Mouse (Mus musculus) spleen, adult 2 months (tissue): ENCODE data around the gene 4930518I15Rik. TPM values are rescaled to one million over a fixed set of nuclear protein-coding genes. Genes with fewer than 3 reads are reported as not detected.
"Not testable (repeated sequence)": the region's sequence is repeated elsewhere in the genome, so short reads cannot be mapped to it uniquely, and the experiment has no call there.

Experiments used
- DNase-seq, 2 experiments: peaks; one replicate each; pipeline versions ENCODE4 v3.0.0 to v3.0.0-alpha.2; 2012 to 2021; ENCODE audit warnings: low spot score in 2 of 2, low read depth in 1 of 2
- H3K27ac ChIP-seq: fragments of 200-500 bp; 2 replicates; pipeline ENCODE4 v1.5.1; 2012; ENCODE audit warnings: low read length, inconsistent platforms; ENCODE audit not compliant: insufficient read depth
- H3K27me3 ChIP-seq: fragments of 200-500 bp; 2 replicates; pipeline ENCODE4 v1.6.1; 2012; ENCODE audit warnings: mild to moderate bottlenecking, moderate library complexity, low read length, inconsistent platforms; ENCODE audit not compliant: control insufficient read depth, insufficient read depth
- H3K36me3 ChIP-seq: fragments of 200-500 bp; 2 replicates; pipeline ENCODE4 v1.6.1; 2012; ENCODE audit warnings: mild to moderate bottlenecking, low read length, inconsistent platforms; ENCODE audit not compliant: control insufficient read depth, insufficient read depth
- H3K4me1 ChIP-seq: fragments of 200-500 bp; 2 replicates; pipeline ENCODE4 v1.6.1; 2011; ENCODE audit warnings: inconsistent platforms; ENCODE audit not compliant: control insufficient read depth, insufficient read depth, insufficient read length
- H3K4me3 ChIP-seq: fragments of 200-500 bp; 2 replicates; pipeline ENCODE4 v1.5.1; 2011; ENCODE audit warnings: mild to moderate bottlenecking, inconsistent platforms; ENCODE audit not compliant: insufficient read depth, insufficient read length; ENCODE audit errors: extremely low read depth
- CTCF ChIP-seq: fragments of 200-500 bp; IDR thresholded peaks from 2 replicates; pipeline ENCODE4 v1.5.1; 2011; ENCODE audit warnings: mild to moderate bottlenecking, inconsistent platforms; ENCODE audit not compliant: insufficient read depth, insufficient read length, insufficient replicate concordance; ENCODE audit errors: extremely low read depth
- POLR2A ChIP-seq: fragments of 200-500 bp; IDR thresholded peaks from 2 replicates; pipeline ENCODE4 v1.6.1; 2011; ENCODE audit warnings: low read depth, low read length, inconsistent platforms
- WGBS: fragments of 180-500 bp; shearing (Covaris S2); methylation state at CpG from one replicate; pipeline ENCODE4 v1.1.7; 2018; 5-methylcytosine and 5-hydroxymethylcytosine counted together
- polyA plus RNA-seq: library from polyadenylated mRNA; depleted of rRNA; stranded (reverse); fragments of >200 nt; gene quantifications from 2 replicates; pipeline ENCODE4 v1.2.3, GENCODE M21; 2012

Gene 4930518I15Rik
- polyA plus RNA-seq, 1 experiment = 1.5 TPM

DNA sequence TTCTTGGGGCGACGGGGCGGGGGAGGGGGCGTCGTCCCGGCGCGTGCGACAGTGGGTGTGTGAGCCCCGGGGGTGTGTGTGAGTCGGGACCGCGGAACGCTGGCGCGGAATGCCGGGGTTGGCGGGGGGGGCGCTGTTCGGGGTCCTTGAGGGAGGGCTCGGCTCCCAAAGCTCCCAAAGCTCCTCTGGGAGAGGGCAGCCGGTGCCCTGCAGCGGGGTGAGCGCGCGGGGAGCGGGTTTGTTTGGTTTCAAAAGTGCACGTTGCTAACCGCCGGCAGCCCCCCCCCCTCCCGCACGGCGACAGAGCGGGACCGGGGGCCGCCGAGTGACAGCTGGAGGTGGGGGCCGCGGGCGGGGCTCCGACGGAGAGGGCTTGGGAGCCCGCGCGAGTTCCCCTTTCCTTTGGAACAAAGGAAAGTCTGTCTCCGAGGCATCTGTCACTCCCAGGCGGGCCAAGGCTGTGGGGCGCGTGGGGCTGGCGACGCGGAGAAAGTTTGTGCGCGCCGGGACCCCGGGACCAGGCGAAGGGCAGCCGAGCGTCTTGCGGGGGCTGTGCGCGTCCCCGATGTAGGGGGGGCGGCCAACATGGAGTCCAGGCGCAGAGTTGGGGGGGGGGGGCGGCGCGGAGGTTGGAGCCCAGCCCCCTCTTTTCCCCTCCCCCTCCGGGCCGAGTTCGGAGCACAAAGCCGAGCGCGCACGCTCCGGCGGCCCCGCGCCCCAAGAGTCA, 17.3 kb downstream of the 4930518I15Rik start:
- TF ChIP-seq POLR2A = no peak
- TF ChIP-seq CTCF = no peak
- Histone ChIP-seq H3K27ac (peak overlapping the region; percentile 55; the same call in 1 of the 2 replicates), H3K27me3 (no peaks in the 10 kb centered on the region), H3K4me1 (peaks cover 6% of the 10 kb centered on the region), H3K4me3 (peak overlapping the region; percentile 80), H3K36me3 (no peaks in the 10 kb centered on the region)
- WGBS = 1% methylated on average over 78 of the region's 79 CpGs
- DNase-seq = peak in 1 of 2 experiments; percentile 24

DNA sequence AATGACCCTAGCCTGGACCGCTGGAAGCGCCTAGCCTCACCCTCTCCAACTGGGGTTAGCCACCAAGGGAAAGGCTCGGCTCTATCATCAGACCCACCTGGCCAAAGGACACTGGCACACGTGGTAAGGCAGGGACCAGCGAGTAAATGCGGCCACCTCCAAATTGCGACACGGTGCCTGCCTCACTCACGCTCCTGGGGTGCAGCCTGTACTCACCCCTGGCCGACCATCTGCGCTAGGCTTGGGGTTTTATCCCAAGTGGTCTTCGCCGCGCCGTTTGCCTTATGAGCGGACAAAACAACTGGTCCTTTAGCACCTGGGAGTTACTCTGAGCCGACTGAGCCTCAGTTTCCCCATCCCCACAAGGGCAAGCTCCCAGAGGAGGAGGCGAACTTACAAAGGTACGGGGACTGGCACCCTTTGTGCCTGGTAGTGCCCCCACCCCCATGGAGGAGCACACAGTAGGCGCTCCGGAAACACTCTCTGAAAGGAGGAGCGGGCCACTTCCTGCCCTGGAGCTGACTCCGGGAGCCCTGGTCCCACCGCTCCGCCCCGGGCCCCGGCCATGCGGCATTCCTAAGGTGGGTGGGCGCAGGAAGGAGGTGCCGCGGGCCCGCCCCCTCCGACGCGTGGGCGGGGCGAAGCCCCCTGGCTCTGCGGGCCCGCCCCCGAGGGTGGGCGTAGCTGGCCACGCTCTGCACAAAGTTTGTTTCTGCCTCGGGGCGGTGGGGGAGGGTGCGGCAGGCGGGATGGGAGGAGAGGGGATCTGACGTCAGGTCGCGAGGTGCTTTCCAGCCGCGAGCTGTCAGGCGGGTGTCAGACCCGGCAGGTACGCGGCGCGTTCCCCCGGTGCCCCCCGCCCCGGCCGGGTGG, 18.2 kb downstream of the 4930518I15Rik start, which contains the start of gene Tgif2:
Tgif2 (plus strand) TSS at position 689 of the 873 bp plus-strand sequence.
- 14% methylated on average over 60 of the region's 61 CpGs for WGBS
- peaks cover 6% of the 10 kb centered on the region for H3K4me1 ChIP-seq
- peak in 1 of 2 experiments; percentile 71 for DNase-seq
- no peaks in the 10 kb centered on the region for H3K27me3 ChIP-seq
- no peak for TF ChIP-seq POLR2A
- TF ChIP-seq CTCF = no peak
- H3K27ac ChIP-seq = peak within 1 kb of the TSS; percentile 55
- peak within 1 kb of the TSS; percentile 80 for H3K4me3 ChIP-seq
- H3K36me3 ChIP-seq = no peaks in the 10 kb centered on the region

DNA sequence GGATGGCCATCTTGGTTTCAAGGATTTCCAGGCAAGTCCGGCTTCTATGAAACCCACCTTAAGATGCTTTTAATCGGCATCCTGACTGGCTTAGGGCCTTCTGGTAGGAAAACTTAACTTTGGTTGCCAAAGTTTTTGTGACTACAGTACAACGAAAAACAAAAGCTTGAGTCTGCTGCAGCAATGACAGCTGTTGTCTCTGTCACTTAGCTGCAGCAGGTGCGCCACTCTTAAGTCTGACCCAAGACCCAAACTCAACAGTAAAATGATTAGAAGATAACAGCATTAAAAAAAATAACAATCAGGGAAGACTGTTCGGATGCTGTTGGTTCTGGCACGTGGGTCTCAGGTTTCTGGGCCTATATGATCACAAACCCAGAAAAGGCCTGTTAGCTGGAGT, 18.9 kb downstream of the 4930518I15Rik start:
- H3K27me3 ChIP-seq = no peaks in the 10 kb centered on the region
- H3K27ac ChIP-seq = no peak overlapping the region
- H3K4me1 ChIP-seq = peaks cover 6% of the 10 kb centered on the region
- 85% methylated on average over 6 of the region's 6 CpGs for WGBS
- DNase-seq = no peak
- no peaks in the 10 kb centered on the region for H3K36me3 ChIP-seq
- TF ChIP-seq POLR2A (no peak), CTCF (no peak)
- no peak overlapping the region for H3K4me3 ChIP-seq

DNA sequence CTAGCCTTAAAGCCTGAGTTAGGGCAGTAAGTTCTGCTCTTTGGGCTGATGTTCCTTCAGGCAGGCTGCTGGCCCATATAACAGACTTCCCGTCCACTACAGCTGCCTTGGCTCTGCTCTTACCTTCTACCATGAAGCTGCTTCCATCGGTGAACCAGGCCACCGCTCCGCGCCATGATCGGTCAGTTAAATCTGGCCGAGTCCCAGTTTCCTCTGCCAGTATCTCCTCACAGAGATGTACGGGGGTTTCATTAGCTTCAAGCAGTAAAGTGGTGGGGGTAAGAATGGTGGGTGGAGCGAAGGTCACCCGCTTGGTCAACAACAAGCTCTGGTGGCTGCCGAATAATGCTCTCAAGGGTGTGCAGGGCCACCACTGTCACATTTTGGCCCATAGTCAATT, 23.4 kb downstream of the 4930518I15Rik start:
- Histone ChIP-seq H3K27ac (no peak overlapping the region), H3K4me3 (no peak overlapping the region), H3K36me3 (no peaks in the 10 kb centered on the region), H3K4me1 (no peaks in the 10 kb centered on the region), H3K27me3 (no peaks in the 10 kb centered on the region)
- DNase-seq = no peak
- WGBS = 97% methylated on average over 11 of the region's 11 CpGs
- TF ChIP-seq CTCF (no peak), POLR2A (no peak)

DNA sequence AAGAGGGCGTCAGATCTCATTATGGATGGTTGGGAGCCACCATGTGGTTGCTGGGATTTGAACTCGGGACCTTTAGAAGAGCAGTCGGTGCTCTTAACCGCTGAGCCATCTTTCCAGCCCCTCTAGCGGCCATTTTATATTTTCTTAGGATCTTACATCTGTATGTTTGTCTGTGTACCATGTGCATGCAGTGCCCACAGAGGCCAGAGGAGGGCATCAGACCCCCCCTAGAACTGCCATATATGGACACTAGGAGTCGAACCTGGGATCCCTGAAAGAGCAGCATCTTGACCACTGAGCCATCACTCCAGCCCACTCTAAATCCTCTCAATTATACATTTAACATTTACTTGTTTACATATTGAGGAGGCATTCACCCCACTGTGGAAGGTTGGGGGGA, 32.6 kb downstream of the 4930518I15Rik start:
- 85% methylated on average over 6 of the region's 6 CpGs for WGBS
- H3K36me3 ChIP-seq, H3K4me1 ChIP-seq, H3K27me3 ChIP-seq, DNase-seq, H3K4me3 ChIP-seq, H3K27ac ChIP-seq: not testable (repeated sequence)

DNA sequence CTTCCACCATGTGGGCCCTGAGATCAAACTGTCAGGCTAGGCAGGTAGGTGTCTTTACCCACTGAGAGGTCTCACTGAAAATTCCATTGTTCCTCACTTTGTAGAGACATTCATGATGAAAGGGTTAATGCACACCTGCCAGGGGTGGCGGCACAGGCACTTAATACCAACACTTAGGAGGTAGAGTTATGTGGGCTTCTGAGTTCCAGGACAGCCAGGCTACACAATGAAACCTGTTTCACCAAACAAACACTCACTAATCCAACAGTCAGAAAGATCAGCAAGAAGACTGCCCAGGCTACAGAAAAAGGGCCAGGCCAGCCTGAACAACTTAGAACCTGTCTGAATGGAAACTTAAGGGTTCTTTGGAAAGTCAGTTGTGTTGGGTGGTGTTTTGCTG, 41.6 kb downstream of the 4930518I15Rik start:
- Histone ChIP-seq H3K36me3 (no peaks in the 10 kb centered on the region), H3K27me3 (no peaks in the 10 kb centered on the region), H3K4me1 (no peaks in the 10 kb centered on the region), H3K4me3 (no peak overlapping the region), H3K27ac (no peak overlapping the region)
- TF ChIP-seq CTCF (no peak), POLR2A (no peak)
- WGBS = 86% methylated on average over 1 of the region's 1 CpGs
- DNase-seq = no peak
